Mouse (Mus musculus): ENCODE measurements around the gene Gm4869.
"Not testable (repeated sequence)": the region's sequence is repeated elsewhere in the genome, so short reads cannot be mapped to it uniquely, and the experiment has no call there.

Gm4869 gene

GRCm38 (mm10) chr5:140464943-140465342 lies 19.5 kb downstream of the Gm4869 start:
- DNase-seq (ENCODE audit: low spot score in 2 of 2): no peak

DNA sequence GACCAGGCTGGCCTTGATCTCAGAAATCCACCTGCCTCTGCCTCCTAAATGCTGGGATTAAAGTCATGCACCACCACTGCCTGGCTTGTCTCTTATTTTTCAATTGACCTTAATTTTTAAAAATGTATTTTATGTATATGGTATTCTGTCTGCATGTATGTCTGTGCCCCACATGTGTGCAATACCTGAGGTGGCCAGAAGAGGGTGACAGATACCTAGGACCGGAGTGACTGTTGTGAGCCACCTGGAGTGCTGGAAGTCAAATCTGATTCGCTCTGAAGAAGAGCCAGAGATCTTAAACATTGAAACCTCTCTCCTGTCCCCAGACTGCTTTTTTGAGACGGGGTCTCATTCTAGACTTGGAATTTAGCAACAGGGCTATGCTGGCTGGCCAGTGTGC lies 26.9 kb downstream of the Gm4869 start:
- no peak for DNase-seq (ENCODE audit: low spot score in 2 of 2)

DNA sequence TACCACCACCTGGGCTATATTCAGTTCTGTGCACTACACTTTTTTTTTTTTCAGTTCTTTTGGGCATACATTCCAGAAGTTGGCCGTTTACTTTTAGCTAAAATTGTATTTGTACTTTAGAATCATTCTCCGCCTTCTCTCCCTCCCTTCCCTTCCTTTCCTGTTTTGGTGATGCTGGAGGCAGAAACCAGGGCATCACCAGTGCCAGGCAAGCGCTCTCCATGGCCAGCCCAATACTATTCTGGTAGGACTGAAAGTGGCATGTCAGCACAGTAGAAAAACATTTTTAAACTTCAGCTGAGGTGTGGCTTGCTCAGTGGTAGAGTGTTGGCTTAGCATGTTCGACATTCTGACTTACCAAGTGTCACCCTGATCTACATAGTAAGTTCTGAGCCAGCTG lies 36.0 kb downstream of the Gm4869 start:
- DNase-seq (ENCODE audit: low spot score in 2 of 2): no peak

DNA sequence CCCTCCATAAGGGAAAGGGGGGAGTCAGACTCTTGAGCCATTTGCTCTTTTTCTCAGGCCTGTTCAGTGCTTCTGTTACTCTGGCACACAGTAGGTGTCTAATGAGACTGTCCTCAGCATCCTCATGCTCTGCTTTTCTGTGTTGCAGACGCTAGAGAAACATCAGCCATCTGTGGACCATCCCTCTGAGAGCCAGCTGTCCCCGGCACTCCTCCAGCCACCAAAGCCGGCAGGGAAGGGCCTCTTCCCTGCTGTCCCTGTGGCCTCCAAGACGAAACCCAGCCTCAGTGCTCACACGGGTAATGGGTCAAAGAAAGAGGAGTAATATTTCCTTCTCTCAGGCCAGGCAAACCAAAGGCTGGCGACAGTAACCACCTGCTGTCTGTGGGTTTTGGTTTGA lies 45.7 kb downstream of the Gm4869 start:
- DNase-seq (ENCODE audit: low spot score in 2 of 2): no peak

DNA sequence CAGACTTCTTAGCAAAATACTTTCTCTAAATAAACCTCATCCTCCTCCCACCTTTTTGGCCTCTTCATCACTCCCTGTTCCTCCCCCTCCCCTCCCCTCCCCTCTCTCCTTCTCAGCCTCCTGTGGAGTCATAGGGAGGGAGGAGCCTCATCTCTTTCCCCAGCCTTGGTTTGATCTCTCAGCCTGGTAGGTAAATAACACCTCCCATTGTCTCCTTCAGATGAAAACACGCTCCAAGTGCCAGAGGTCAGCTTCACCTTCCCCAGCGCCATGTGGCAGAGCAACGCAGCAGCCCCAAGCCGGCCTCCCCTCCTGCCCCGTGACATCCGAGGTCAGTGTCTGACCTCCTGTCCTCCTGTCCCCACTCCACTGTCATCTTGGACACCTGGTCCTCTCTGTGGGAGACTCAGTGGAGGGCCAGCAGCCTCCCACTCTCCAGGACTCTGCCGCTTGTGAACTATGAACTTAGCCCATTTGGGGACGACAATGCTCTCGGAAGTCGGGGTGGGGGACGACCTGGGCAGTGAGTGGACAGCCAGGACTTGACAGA lies 47.3 kb downstream of the Gm4869 start:
- no peak for DNase-seq (ENCODE audit: low spot score in 2 of 2)

GRCm38 (mm10) chr5:140498176-140498575 lies 52.7 kb downstream of the Gm4869 start:
- no peak for DNase-seq (ENCODE audit: low spot score in 2 of 2)

DNA sequence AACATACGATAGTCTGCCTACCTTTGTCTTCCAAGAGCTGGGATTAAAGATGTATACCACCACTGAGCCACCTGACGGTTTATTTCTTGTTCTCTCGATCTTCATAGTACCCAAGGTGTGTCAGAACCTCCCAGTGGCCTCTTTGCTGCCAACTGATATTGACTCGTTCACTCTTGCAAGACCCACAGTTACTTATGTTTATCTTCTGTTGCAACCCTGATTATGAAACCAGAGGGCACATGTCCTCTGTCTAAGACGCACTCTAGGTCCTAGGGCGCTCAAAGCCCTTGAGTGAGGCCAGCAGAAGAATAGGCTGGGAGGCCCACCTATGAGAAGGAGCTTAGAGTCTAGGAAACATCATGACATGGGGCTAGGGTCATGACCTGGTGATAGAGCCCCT lies 55.3 kb downstream of the Gm4869 start:
- no peak for DNase-seq (ENCODE audit: low spot score in 2 of 2)

DNA sequence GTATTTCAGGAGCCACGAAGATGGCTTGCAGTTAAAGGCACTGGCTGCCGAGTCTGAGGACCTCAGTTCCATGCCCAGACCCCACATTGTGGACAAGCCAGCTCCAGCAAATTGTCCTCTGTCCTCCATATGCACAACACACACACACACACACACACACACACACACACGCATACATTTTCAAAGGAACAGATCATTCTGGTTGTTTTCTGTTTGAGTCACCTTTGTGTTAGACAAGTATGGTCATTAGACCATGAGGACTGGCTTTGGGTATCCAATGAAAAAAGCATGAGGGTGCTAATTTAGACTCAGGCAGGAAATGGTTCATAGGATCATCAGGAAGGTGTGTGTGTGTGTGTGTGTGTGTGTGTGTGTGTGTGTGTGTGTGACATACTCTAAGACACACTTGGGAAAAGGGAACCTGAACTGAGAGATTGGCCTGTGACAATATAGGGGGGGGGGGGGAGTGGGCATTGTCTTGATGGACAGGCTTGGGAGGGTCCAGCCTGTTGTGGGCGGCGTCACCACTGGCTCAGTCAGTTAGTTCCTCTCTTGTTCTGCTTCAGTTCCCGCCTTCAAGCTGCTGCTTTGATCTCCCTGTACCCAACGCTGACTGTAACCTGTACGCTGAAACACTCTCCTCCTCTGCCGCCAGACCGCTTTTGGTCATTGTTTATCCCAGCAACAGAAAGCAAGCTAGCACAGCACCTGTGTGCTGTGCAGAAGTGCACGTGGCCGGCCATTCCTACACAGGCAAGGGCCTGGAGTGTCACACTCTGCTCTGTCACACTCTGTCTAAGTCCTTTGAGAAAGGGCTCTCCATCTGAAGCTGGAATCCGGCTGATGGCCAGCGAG lies 56.8 kb downstream of the Gm4869 start:
- no peak for DNase-seq (ENCODE audit: low spot score in 2 of 2)

- not testable (repeated sequence) for DNase-seq (ENCODE audit: low spot score in 2 of 2)
These were observed 57.5 kb downstream of the Gm4869 start for GRCm38 (mm10) chr5:140502925-140503324.

DNA sequence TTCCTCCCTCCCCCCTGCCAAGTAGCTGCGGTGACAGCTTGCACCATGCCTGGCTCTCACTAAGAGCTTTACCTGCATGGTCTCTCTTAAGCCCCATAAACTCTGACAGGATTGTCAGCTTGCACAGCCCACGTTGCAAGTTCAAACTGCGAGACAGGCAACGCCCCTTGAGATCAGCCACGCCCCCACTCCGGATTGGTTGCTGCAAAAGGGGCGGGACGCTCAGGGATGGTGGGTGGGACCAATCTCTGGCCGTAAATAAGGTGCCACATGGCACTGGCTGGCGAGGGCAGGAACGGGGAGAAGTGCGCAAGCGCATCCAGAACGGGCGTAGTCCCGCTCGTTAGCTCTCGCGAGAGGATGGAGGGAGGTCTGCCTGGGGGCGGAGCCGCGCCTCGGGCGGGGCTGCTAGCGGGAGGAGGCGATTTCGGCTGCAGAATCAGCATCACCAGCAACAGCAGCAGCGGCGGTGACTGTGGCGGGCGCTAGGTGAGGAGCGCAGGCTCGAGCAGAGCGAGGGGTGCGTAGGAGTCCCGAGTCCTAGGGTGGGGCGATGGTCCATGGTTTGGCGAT lies 59.8 kb downstream of the Gm4869 start, which contains the start of gene Chst12:
Chst12 (plus strand) TSS at position 343 of the 573 bp plus-strand sequence.
- peak; percentile 96 to 98 for DNase-seq (ENCODE audit: low spot score in 2 of 2)

DNA sequence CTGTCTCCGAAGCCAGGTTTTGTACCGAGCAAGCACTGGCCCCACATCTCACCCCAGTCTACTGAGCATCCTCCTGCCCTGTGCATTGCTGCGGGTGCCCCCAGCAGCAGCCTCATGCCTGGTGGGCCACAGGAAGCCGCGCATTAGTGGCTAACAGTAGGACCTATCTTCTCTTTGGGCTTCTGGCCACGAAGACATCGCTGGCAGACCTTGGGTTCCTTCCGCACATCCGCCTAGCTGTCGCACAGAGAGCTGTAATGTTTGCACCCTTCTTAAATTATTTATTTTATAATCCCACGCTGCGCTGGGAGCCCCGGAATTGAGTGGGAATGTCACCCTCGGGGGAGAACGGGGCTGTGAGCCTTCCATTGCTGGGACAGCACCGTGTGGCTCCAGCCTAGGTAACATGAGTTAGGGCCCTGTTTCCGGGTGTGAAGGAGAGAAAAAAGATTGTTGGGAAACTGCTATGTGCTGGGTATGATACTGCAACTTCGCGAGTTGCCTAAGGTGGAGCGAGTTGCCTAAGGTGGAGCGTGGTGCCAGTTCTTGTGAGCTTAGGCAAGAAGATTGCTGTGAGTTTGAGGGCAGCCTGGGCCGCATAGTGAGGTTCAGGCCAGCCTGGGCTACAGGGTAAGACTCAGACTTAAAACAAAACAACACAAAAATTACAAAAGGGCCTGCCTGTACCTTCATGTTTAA lies 60.8 kb downstream of the Gm4869 start:
- no peak for DNase-seq (ENCODE audit: low spot score in 2 of 2)

- no peak for DNase-seq (ENCODE audit: low spot score in 2 of 2)
These were observed 62.2 kb downstream of the Gm4869 start for GRCm38 (mm10) chr5:140507466-140508208.

GRCm38 (mm10) chr5:140508686-140509085 lies 63.2 kb downstream of the Gm4869 start:
- no peak for DNase-seq (ENCODE audit: low spot score in 2 of 2)

DNA sequence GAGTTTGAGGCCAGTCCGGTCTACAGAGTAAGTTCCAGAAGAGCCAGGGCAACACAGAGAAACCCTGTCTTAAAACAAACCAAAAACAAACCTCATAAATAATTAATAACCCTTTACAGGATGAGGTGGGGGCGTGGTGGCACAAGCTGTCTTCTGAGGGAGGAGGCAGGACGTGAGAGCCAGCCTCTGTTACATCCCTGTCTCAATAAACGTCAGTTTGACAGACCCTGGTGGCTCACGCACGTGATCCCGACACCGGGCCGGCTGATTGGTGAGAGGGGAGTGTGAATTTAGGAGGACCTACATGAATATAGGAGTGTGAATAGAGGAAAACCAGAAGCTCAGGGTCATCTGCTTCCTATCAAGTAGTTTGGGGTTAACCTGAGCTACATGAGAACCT lies 63.8 kb downstream of the Gm4869 start:
- no peak for DNase-seq (ENCODE audit: low spot score in 2 of 2)

- no peak for DNase-seq (ENCODE audit: low spot score in 2 of 2)
These were observed 64.9 kb downstream of the Gm4869 start for GRCm38 (mm10) chr5:140510012-140511000.

GRCm38 (mm10) chr5:140513921-140514320 lies 68.5 kb downstream of the Gm4869 start:
- DNase-seq (ENCODE audit: low spot score in 2 of 2): no peak

DNA sequence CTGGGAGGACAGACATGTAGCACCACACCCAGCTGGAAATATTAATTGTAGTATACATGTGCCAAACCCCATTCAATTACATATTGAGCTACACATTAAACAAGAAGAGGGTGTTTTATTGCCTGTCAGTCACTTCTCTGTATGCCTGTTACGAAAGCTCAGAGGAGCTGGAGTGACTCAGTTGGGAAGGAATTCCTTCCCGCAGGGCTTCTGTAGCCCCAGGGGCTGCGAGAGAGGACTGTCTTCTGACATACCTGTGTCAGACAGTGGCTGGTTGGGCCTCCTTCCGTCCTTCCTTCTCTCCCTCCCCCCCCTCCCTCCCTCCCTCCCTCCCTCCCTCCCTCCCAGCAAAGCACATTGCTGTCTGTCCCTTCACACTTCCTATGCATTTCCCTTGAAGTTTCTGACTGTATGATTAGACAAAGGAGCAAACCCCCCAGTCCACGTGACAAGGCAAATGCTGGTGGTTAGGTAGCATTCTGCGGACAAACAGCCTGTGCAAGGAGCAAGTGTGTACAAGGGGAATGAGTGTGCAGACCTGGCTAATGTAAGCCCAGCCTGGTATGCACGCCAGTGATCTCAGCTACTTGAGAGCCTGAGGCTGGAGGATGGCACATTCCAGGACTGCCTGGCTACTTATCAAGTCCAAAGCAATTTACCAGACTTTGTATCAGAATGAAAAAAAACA lies 69.5 kb downstream of the Gm4869 start:
- DNase-seq (ENCODE audit: low spot score in 2 of 2): no peak

GRCm38 (mm10) chr5:140517159-140517920 lies 71.9 kb downstream of the Gm4869 start:
- DNase-seq (ENCODE audit: low spot score in 2 of 2): no peak

- no peak for DNase-seq (ENCODE audit: low spot score in 2 of 2)
These were observed 72.4 kb downstream of the Gm4869 start for GRCm38 (mm10) chr5:140517921-140518230.
